Mouse (Mus musculus): Measurements from ENCODE around the gene Thap8.

- TF ChIP-seq GATA1 (IDR thresholded peaks at IDR 0.05; ENCODE audit: low read length) (no peak), TAL1 (IDR thresholded peaks at IDR 0.05; ENCODE audit: low read length) (no peak)
These were observed 47.2 kb downstream of the Thap8 start for GRCm38 (mm10) chr7:30327140-30327539.
